Mouse (Mus musculus) ES-Bruce4 (cell line): ENCODE measurements around the gene Kcnd2. TPM values are rescaled to one million over a fixed set of nuclear protein-coding genes. Genes with fewer than 3 reads are reported as not detected.

ENCODE experiments used
- H3K27ac ChIP-seq: 2 replicates; pipeline ENCODE4 v1.5.1; 2012; ENCODE audit warnings: low read length, inconsistent platforms; ENCODE audit not compliant: insufficient read depth
- H3K27me3 ChIP-seq: 2 replicates; pipeline ENCODE4 v1.6.1; 2012; ENCODE audit warnings: mild to moderate bottlenecking, low read length, inconsistent platforms; ENCODE audit not compliant: control insufficient read depth, poor library complexity, insufficient read depth, severe bottlenecking
- H3K36me3 ChIP-seq: 2 replicates; pipeline ENCODE4 v1.6.1; 2012; ENCODE audit warnings: inconsistent platforms, mild to moderate bottlenecking, low read length, moderate library complexity; ENCODE audit not compliant: control insufficient read depth, poor library complexity, insufficient read depth, severe bottlenecking
- H3K4me1 ChIP-seq: one replicate; pipeline ENCODE4 v1.8.1; 2011; ENCODE audit warnings: low read length; ENCODE audit not compliant: control insufficient read depth, insufficient read depth
- H3K4me3 ChIP-seq: 2 replicates; pipeline ENCODE4 v1.5.1; 2011; ENCODE audit warnings: low read depth, mild to moderate bottlenecking, low read length
- H3K9ac ChIP-seq: 2 replicates; pipeline ENCODE4 v1.6.1; 2012; ENCODE audit warnings: low read depth, mild to moderate bottlenecking, inconsistent platforms; ENCODE audit not compliant: poor library complexity, severe bottlenecking
- H3K9me3 ChIP-seq: replicated peaks from 2 replicates; pipeline ENCODE4 v1.6.1; 2012; ENCODE audit warnings: mild to moderate bottlenecking, low read length, inconsistent platforms; ENCODE audit not compliant: control insufficient read depth, poor library complexity, insufficient read depth, severe bottlenecking
- CTCF ChIP-seq: IDR thresholded peaks from one replicate; pipeline ENCODE4 v1.8.1; 2011; ENCODE audit warnings: low read depth, low read length
- EP300 ChIP-seq: IDR thresholded peaks from 2 replicates; pipeline ENCODE4 v1.6.1; 2011; ENCODE audit warnings: low read depth, low read length; ENCODE audit not compliant: insufficient read depth
- POLR2A ChIP-seq: IDR thresholded peaks from one replicate; pipeline ENCODE4 v1.8.1; 2011; ENCODE audit warnings: low read length; ENCODE audit not compliant: insufficient read depth
- polyA plus RNA-seq: library from polyadenylated mRNA; stranded (reverse); fragments of >200 nt; gene quantifications from 2 replicates; pipeline ENCODE4 v1.2.4, GENCODE M21; 2011; ENCODE audit warnings: low read depth; ENCODE audit not compliant: missing spikeins, insufficient read depth, insufficient read length

Gene Kcnd2
- not detected in 2 replicates for polyA plus RNA-seq

GRCm38 (mm10) chr6:21215491-21216191, at the start of gene Kcnd2:
Kcnd2 (plus strand) TSS chr6:21215503.
- TF ChIP-seq POLR2A, result no peak
- Histone ChIP-seq H3K9ac (peak within 1 kb of the TSS; percentile 61), H3K27me3 (peaks cover 9% of the 10 kb centered on the region), H3K9me3 (no peaks in the 10 kb centered on the region), H3K27ac (no peak within 1 kb of the TSS), H3K36me3 (no peaks in the 10 kb centered on the region), H3K4me3 (peak within 1 kb of the TSS; percentile 56), H3K4me1 (no peaks in the 10 kb centered on the region)

- H3K9me3 ChIP-seq, result no peaks in the 10 kb centered on the region
- no peak for TF ChIP-seq CTCF
- H3K36me3 ChIP-seq, result no peaks in the 10 kb centered on the region
- no peak overlapping the region for H3K27ac ChIP-seq
- no peaks in the 10 kb centered on the region for H3K27me3 ChIP-seq
- no peak overlapping the region for H3K9ac ChIP-seq
- no peaks in the 10 kb centered on the region for H3K4me1 ChIP-seq
- no peak overlapping the region for H3K4me3 ChIP-seq
These were observed 48.7 kb upstream of the Kcnd2 start for GRCm38 (mm10) chr6:21166611-21167010.

- Histone ChIP-seq H3K4me1 (no peaks in the 10 kb centered on the region), H3K27ac (no peak overlapping the region), H3K4me3 (no peak overlapping the region), H3K9ac (no peak overlapping the region), H3K27me3 (no peaks in the 10 kb centered on the region), H3K9me3 (peaks cover 15% of the 10 kb centered on the region), H3K36me3 (no peaks in the 10 kb centered on the region)
- TF ChIP-seq POLR2A (no peak), CTCF (no peak), EP300 (no peak)
These were observed 20.0 kb upstream of the Kcnd2 start for GRCm38 (mm10) chr6:21195341-21195740.

GRCm38 (mm10) chr6:21213865-21214672, 1.2 kb upstream of the Kcnd2 start:
- no peak for TF ChIP-seq CTCF
- no peak overlapping the region for H3K9ac ChIP-seq
- no peak overlapping the region for H3K27ac ChIP-seq
- H3K27me3 ChIP-seq, result peaks cover 9% of the 10 kb centered on the region
- peak overlapping the region; percentile 56 for H3K4me3 ChIP-seq
- no peaks in the 10 kb centered on the region for H3K4me1 ChIP-seq
- no peaks in the 10 kb centered on the region for H3K9me3 ChIP-seq
- H3K36me3 ChIP-seq, result no peaks in the 10 kb centered on the region

- TF ChIP-seq CTCF (no peak), POLR2A (no peak), EP300 (no peak)
- Histone ChIP-seq H3K4me1 (no peaks in the 10 kb centered on the region), H3K9ac (peak overlapping the region; percentile 61), H3K27me3 (peaks cover 9% of the 10 kb centered on the region), H3K4me3 (peak overlapping the region; percentile 56), H3K27ac (no peak overlapping the region), H3K36me3 (no peaks in the 10 kb centered on the region), H3K9me3 (no peaks in the 10 kb centered on the region)
These were observed 421 bp upstream of the Kcnd2 start for GRCm38 (mm10) chr6:21214673-21215490.
